Mouse (Mus musculus) T-cell, adult 2 months (primary cell): Measurements from ENCODE around the gene Lmf1.

ENCODE experiments used
- DNase-seq: peaks from one replicate; pipeline ENCODE4 v3.0.0; 2022; ENCODE audit warnings: low spot score

Gene Lmf1

DNA sequence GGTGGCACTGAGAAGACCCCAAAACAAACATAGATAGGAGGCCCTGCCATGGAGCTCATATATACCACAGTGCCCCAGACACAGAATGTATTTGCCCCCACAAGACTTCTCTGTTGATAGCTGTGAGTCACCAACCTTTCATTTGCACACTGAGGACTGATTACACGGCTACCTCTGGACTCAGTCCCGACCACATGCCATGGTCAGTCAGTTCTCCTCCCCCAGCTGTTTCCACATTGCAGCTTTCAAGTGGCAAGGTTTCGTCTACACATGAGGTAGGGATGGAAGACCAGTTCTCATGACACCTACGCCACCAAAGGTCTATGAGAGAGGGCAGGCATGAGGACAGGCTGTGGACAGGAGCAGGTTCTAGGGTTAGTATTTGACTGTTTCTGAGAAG, 132.3 kb downstream of the Lmf1 start:
- no peak for DNase-seq
